Mouse (Mus musculus) olfactory bulb, adult 2 months (tissue): ENCODE measurements around the gene Reck. TPM values are rescaled to one million over a fixed set of nuclear protein-coding genes. Genes with fewer than 3 reads are reported as not detected.

Experiments used
- H3K27ac ChIP-seq: fragments of 200-500 bp; 2 replicates; pipeline ENCODE4 v1.5.1; 2012; ENCODE audit warnings: low read depth, low read length; ENCODE audit not compliant: insufficient read depth
- H3K4me1 ChIP-seq: fragments of 200-500 bp; 2 replicates; pipeline ENCODE4 v1.6.1; 2012; ENCODE audit warnings: low read length; ENCODE audit not compliant: control insufficient read depth, insufficient read depth
- H3K4me3 ChIP-seq: fragments of 200-500 bp; 2 replicates; pipeline ENCODE4 v1.5.1; 2012; ENCODE audit warnings: mild to moderate bottlenecking, low read depth, low read length, moderate library complexity; ENCODE audit not compliant: insufficient read depth
- CTCF ChIP-seq: fragments of 200-500 bp; IDR thresholded peaks from 2 replicates; pipeline ENCODE4 v1.5.1; 2012; ENCODE audit warnings: low read depth, mild to moderate bottlenecking, low read length, moderate library complexity; ENCODE audit not compliant: insufficient read depth
- POLR2A ChIP-seq: fragments of 200-500 bp; IDR thresholded peaks from 2 replicates; pipeline ENCODE4 v1.6.1; 2012; ENCODE audit warnings: mild to moderate bottlenecking, low read depth, low read length, moderate library complexity; ENCODE audit not compliant: insufficient read depth
- WGBS: fragments of 180-500 bp; shearing (Covaris S2); methylation state at CpG from one replicate; pipeline ENCODE4 v1.1.7; 2018; 5-methylcytosine and 5-hydroxymethylcytosine counted together
- polyA plus RNA-seq: library from polyadenylated mRNA; stranded (reverse); fragments of >200 nt; gene quantifications from 2 replicates; pipeline ENCODE4 v1.2.4, GENCODE M21; 2012; ENCODE audit warnings: low replicate concordance; ENCODE audit not compliant: missing spikeins, insufficient read depth, insufficient read length

Gene Reck
- polyA plus RNA-seq, 1 experiment = not detected

- H3K4me1 ChIP-seq = no peaks in the 10 kb centered on the region
- 89% methylated on average over 3 of the region's 3 CpGs for WGBS
- no peak overlapping the region for H3K4me3 ChIP-seq
- H3K27ac ChIP-seq = no peak overlapping the region
- TF ChIP-seq CTCF (no peak), POLR2A (no peak)
These were observed 15.9 kb downstream of the Reck start for GRCm38 (mm10) chr4:43891247-43891646.

- Histone ChIP-seq H3K4me3 (no peak overlapping the region), H3K27ac (no peak overlapping the region), H3K4me1 (no peaks in the 10 kb centered on the region)
- TF ChIP-seq POLR2A (no peak), CTCF (no peak)
These were observed 21.9 kb downstream of the Reck start for GRCm38 (mm10) chr4:43897209-43897608.

- TF ChIP-seq CTCF (no peak), POLR2A (no peak)
- no peak overlapping the region for H3K27ac ChIP-seq
- 82% methylated on average over 8 of the region's 8 CpGs for WGBS
- H3K4me1 ChIP-seq = no peaks in the 10 kb centered on the region
- no peak overlapping the region for H3K4me3 ChIP-seq
These were observed 23.9 kb downstream of the Reck start for GRCm38 (mm10) chr4:43899197-43899596.

GRCm38 (mm10) chr4:43903690-43904089 lies 28.4 kb downstream of the Reck start:
- Histone ChIP-seq H3K4me3 (no peak overlapping the region), H3K27ac (no peak overlapping the region), H3K4me1 (no peaks in the 10 kb centered on the region)
- TF ChIP-seq POLR2A (no peak), CTCF (no peak)
- 82% methylated on average over 7 of the region's 7 CpGs for WGBS

GRCm38 (mm10) chr4:43906443-43906842 lies 31.1 kb downstream of the Reck start:
- Histone ChIP-seq H3K27ac (no peak overlapping the region), H3K4me1 (no peaks in the 10 kb centered on the region), H3K4me3 (no peak overlapping the region)
- no peak for TF ChIP-seq CTCF
- TF ChIP-seq POLR2A = no peak
- WGBS = 30% methylated on average over 6 of the region's 6 CpGs

- TF ChIP-seq POLR2A (no peak), CTCF (no peak)
- Histone ChIP-seq H3K4me3 (no peak overlapping the region), H3K27ac (no peak overlapping the region), H3K4me1 (no peaks in the 10 kb centered on the region)
- 83% methylated on average over 5 of the region's 5 CpGs for WGBS
These were observed 42.9 kb downstream of the Reck start for GRCm38 (mm10) chr4:43918221-43918620.

GRCm38 (mm10) chr4:43920602-43921001 lies 45.3 kb downstream of the Reck start:
- WGBS = 98% methylated on average over 1 of the region's 1 CpGs

GRCm38 (mm10) chr4:43925125-43925524 lies 49.8 kb downstream of the Reck start:
- 87% methylated on average over 6 of the region's 6 CpGs for WGBS
- no peak overlapping the region for H3K27ac ChIP-seq
- no peaks in the 10 kb centered on the region for H3K4me1 ChIP-seq
- no peak for TF ChIP-seq CTCF
- no peak for TF ChIP-seq POLR2A
- H3K4me3 ChIP-seq = no peak overlapping the region

More at GRCm38 (mm10) chr4:43920602-43921001, 45.3 kb downstream of the Reck start:
- no peaks in the 10 kb centered on the region for H3K4me1 ChIP-seq
- TF ChIP-seq POLR2A = no peak
- H3K27ac ChIP-seq = no peak overlapping the region
- H3K4me3 ChIP-seq = no peak overlapping the region

GRCm38 (mm10) chr4:43925779-43926178 lies 50.4 kb downstream of the Reck start:
- H3K27ac ChIP-seq = no peak overlapping the region
- no peaks in the 10 kb centered on the region for H3K4me1 ChIP-seq
- TF ChIP-seq POLR2A (no peak), CTCF (peak; percentile 74)
- 17% methylated on average over 3 of the region's 3 CpGs for WGBS
- H3K4me3 ChIP-seq = no peak overlapping the region

GRCm38 (mm10) chr4:43927826-43928225 lies 52.5 kb downstream of the Reck start:
- TF ChIP-seq CTCF = no peak
- TF ChIP-seq POLR2A = no peak
- H3K4me1 ChIP-seq = no peaks in the 10 kb centered on the region
- no peak overlapping the region for H3K27ac ChIP-seq
- no peak overlapping the region for H3K4me3 ChIP-seq
- WGBS = 94% methylated on average over 3 of the region's 3 CpGs

GRCm38 (mm10) chr4:43931877-43932276 lies 56.5 kb downstream of the Reck start:
- Histone ChIP-seq H3K4me1 (no peaks in the 10 kb centered on the region), H3K4me3 (no peak overlapping the region), H3K27ac (no peak overlapping the region)
- 79% methylated on average over 4 of the region's 4 CpGs for WGBS
- TF ChIP-seq POLR2A = no peak
- no peak for TF ChIP-seq CTCF
